Mouse (Mus musculus) liver, postnatal 0 days (tissue): ENCODE measurements around the gene Snx21. TPM values are rescaled to one million over a fixed set of nuclear protein-coding genes. Genes with fewer than 3 reads are reported as not detected.

Source experiments
- ATAC-seq: fragments of 200-750 bp; cut with Nextera tagmentation; 2 replicates; pipeline ENCODE4 v1.8.0; 2017; ENCODE audit warnings: mild to moderate bottlenecking, moderate library complexity
- DNase-seq: peaks from one replicate; pipeline ENCODE4 v3.0.0-alpha.2; 2016
- H3K27ac ChIP-seq: fragments of 300-500 bp; sonication (generic); 2 replicates; pipeline ENCODE4 v1.5.1; 2014; ENCODE audit warnings: antibody characterized with exemption, moderate library complexity, mild to moderate bottlenecking, low read depth
- H3K27me3 ChIP-seq: fragments of 300-500 bp; sonication (generic); 2 replicates; pipeline ENCODE4 v1.6.1; 2014; ENCODE audit warnings: low read length, control low read depth, mixed read lengths; ENCODE audit not compliant: insufficient read depth
- H3K36me3 ChIP-seq: fragments of 300-500 bp; sonication (generic); replicated peaks from 2 replicates; pipeline ENCODE4 v1.6.1; 2014; ENCODE audit warnings: mild to moderate bottlenecking, control low read depth, low read length, moderate library complexity, mixed read lengths; ENCODE audit not compliant: insufficient read depth
- H3K4me1 ChIP-seq: fragments of 300-500 bp; sonication (generic); 2 replicates; pipeline ENCODE4 v1.6.1; 2014; ENCODE audit warnings: antibody characterized with exemption, mild to moderate bottlenecking, control low read depth; ENCODE audit not compliant: insufficient read depth
- H3K4me2 ChIP-seq: fragments of 300-500 bp; sonication (generic); 2 replicates; pipeline ENCODE4 v1.6.1; 2014; ENCODE audit warnings: low read depth, mild to moderate bottlenecking, low read length, moderate library complexity, mixed read lengths
- H3K4me3 ChIP-seq: fragments of 300-500 bp; sonication (generic); 2 replicates; pipeline ENCODE4 v1.5.1; 2014; ENCODE audit warnings: low read depth, low read length
- H3K9ac ChIP-seq: fragments of 300-500 bp; sonication (generic); replicated peaks from 2 replicates; pipeline ENCODE4 v1.6.1; 2014; ENCODE audit warnings: mild to moderate bottlenecking, moderate library complexity
- H3K9me3 ChIP-seq: fragments of 300-500 bp; sonication (generic); 2 replicates; pipeline ENCODE4 v1.6.1; 2016; ENCODE audit warnings: mild to moderate bottlenecking, control low read depth, low read length, mixed read lengths
- CTCF ChIP-seq: sonication (generic); IDR thresholded peaks from 2 replicates; pipeline ENCODE4 v1.5.1; 2016; ENCODE audit warnings: antibody characterized with exemption, low read depth
- EP300 ChIP-seq: IDR thresholded peaks from 2 replicates; pipeline ENCODE4 v1.6.1; 2016; ENCODE audit warnings: antibody characterized with exemption, low read depth, mild to moderate bottlenecking
- WGBS: fragments of 180-500 bp; shearing (Covaris S2); extraction: QIAGEN DNeasy Blood & Tissue Kit; methylation state at CpG from one replicate; pipeline ENCODE4 v1.1.7; 2014; ENCODE audit not compliant: insufficient replicate concordance; 5-methylcytosine and 5-hydroxymethylcytosine counted together
- polyA plus RNA-seq: library from polyadenylated mRNA; unstranded; fragments of >200 nt; fragmentation: Nextera tagmentation; extraction: Ambion mirVana; gene quantifications from 2 replicates; pipeline ENCODE4 v1.2.1, GENCODE M21; 2015

The Snx21 gene
- polyA plus RNA-seq, 1 experiment from 2014 or later, result 6.1 TPM

- no peak overlapping the region for H3K4me3 ChIP-seq
- H3K9me3 ChIP-seq, result no peaks in the 10 kb centered on the region
- 87% methylated on average over 15 of the region's 15 CpGs for WGBS
- 0 out of 2 replicates have a peak overlapping the region, but pooled peaks have one; percentile 17 for H3K27ac ChIP-seq
- TF ChIP-seq EP300 (no peak), CTCF (no peak)
- H3K4me2 ChIP-seq, result no peak overlapping the region
- no peak for ATAC-seq
- no peak for DNase-seq
- no peaks in the 10 kb centered on the region for H3K27me3 ChIP-seq
- peaks cover 54% of the 10 kb centered on the region for H3K36me3 ChIP-seq
- peaks cover 24% of the 10 kb centered on the region for H3K4me1 ChIP-seq
- no peak overlapping the region for H3K9ac ChIP-seq
These were observed 17.6 kb upstream of the Snx21 start for GRCm38 (mm10) chr2:164767812-164768540.

- WGBS, result under 1% methylated on average over 51 of the region's 53 CpGs
- DNase-seq (peak; percentile 98), ATAC-seq (peak; percentile 98)
- H3K4me2 ChIP-seq, result peak within 1 kb of the TSS; percentile 94
- H3K4me1 ChIP-seq, result peaks cover 27% of the 10 kb centered on the region
- H3K4me3 ChIP-seq, result peak within 1 kb of the TSS; percentile 88
- H3K36me3 ChIP-seq, result peaks cover 55% of the 10 kb centered on the region
- no peaks in the 10 kb centered on the region for H3K27me3 ChIP-seq
- no peaks in the 10 kb centered on the region for H3K9me3 ChIP-seq
- TF ChIP-seq EP300 (peak; percentile 70; the same call in 1 of the 2 replicates), CTCF (peak; percentile 46)
- peak within 1 kb of the TSS; percentile 95 for H3K9ac ChIP-seq
- peak within 1 kb of the TSS; percentile 80 for H3K27ac ChIP-seq
These were observed 16.2 kb upstream of the Snx21 start, which contains the start of gene Ube2c for GRCm38 (mm10) chr2:164769258-164770037. Ube2c (plus strand) TSS chr2:164769898.

DNA sequence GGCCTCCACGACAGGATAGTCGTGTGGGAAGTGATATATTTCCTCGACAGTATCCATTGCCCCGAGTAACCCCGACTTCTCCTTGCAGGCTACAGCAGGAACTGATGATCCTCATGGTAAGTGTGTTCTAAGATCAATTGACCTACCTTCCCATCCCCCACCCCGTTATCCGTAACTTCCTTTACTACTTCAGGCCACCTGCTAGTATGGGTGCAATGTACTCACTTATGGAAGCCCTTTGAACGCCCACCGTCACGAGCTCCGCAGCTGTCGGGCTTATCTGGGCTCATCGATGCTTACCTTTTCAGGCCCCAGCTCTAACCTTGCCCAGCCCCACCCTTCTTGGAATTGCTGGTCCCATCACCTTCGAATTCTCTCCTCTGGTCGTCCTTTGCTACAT is 15.3 kb upstream of the Snx21 start:
- Histone ChIP-seq H3K4me3 (peak overlapping the region; percentile 88), H3K4me2 (peak overlapping the region; percentile 94), H3K27ac (peak overlapping the region; percentile 80), H3K36me3 (peaks cover 50% of the 10 kb centered on the region), H3K4me1 (peaks cover 27% of the 10 kb centered on the region), H3K9ac (peak overlapping the region; percentile 95), H3K9me3 (no peaks in the 10 kb centered on the region), H3K27me3 (no peaks in the 10 kb centered on the region)
- ATAC-seq (no peak), DNase-seq (no peak)
- TF ChIP-seq EP300 (no peak), CTCF (no peak)
- WGBS, result 2% methylated on average over 15 of the region's 15 CpGs

GRCm38 (mm10) chr2:164771123-164771522 is 14.5 kb upstream of the Snx21 start:
- DNase-seq (no peak), ATAC-seq (no peak)
- H3K9ac ChIP-seq, result peak overlapping the region; percentile 95
- peak overlapping the region; percentile 94 for H3K4me2 ChIP-seq
- H3K27ac ChIP-seq, result peak overlapping the region; percentile 80
- peaks cover 27% of the 10 kb centered on the region for H3K4me1 ChIP-seq
- 54% methylated on average over 8 of the region's 8 CpGs for WGBS
- H3K4me3 ChIP-seq, result peak overlapping the region; percentile 88
- H3K27me3 ChIP-seq, result no peaks in the 10 kb centered on the region
- TF ChIP-seq EP300 (no peak), CTCF (no peak)
- no peaks in the 10 kb centered on the region for H3K9me3 ChIP-seq
- peaks cover 41% of the 10 kb centered on the region for H3K36me3 ChIP-seq

DNA sequence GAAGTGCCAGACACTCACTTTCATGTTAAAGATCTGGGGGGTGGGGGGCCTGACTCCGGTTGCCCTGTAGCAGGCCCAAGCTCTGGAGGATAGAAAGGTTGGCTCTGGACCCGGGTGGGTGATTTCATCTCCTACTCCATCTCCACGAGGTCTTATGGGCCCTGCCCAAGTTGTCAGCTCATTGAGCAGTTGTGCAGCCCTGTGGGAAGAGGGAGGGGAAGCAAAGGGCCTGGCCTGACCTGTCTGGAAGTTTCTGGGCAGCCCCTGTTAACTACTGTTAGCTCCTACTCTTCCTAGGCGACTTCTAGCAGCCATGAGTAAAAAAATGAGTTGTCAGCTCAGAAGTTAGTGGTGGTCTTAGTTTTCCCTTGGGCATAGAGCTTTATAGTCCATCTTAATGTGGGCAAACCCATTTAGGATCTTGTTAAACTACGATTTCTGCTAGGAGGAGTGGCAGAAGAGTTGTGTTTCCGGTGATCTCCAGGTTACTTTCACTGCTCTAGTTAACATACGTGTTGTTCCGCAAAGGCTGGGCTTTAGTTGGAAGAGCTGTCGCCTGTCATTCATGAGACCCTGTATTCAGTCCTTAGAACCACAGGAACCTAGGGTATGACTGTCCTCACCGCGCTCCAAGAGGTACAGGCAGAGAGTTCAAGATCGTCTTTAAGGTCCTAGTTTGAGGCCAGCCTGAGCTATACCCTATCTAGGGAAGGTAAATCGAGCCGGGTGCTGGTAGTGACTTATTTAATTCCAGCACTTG is 12.2 kb upstream of the Snx21 start:
- H3K36me3 ChIP-seq, result peaks cover 24% of the 10 kb centered on the region
- TF ChIP-seq CTCF (no peak), EP300 (no peak)
- WGBS, result 68% methylated on average over 14 of the region's 14 CpGs
- no peaks in the 10 kb centered on the region for H3K9me3 ChIP-seq
- H3K27ac ChIP-seq, result peak overlapping the region; percentile 86
- H3K4me1 ChIP-seq, result peaks cover 27% of the 10 kb centered on the region
- DNase-seq (no peak), ATAC-seq (no peak)
- peak overlapping the region; percentile 94 for H3K4me2 ChIP-seq
- H3K4me3 ChIP-seq, result peak overlapping the region; percentile 0; the same call in 1 of the 2 replicates
- peaks cover 6% of the 10 kb centered on the region; the same call in 1 of the 2 replicates for H3K27me3 ChIP-seq
- H3K9ac ChIP-seq, result peak overlapping the region; percentile 3
